11 mouse cellular contexts compared by ENCODE assay signal in the genomic region with DNA sequence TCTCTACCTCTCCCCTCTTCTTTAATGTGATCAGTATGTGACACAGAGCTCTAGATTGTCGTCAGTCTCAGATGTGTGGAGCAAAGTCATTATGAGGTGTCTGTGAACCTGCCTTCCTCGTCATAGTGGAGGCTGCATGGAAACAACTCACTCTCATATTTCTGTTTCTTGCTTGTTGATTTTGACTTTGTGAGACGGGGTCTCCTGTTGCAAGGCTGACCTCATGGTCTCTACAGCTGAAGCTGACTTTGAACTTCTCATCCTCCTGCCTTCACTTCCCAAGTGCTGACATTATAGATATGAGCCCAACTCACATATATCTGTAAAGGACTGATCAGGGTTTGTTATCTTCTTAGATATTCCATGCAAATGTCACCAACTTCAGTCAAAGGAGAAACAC. TPM values are rescaled to one million over a fixed set of nuclear protein-coding genes. Genes with fewer than 3 reads are reported as not detected.
DNase-seq lines count a peak whose midpoint lies in the region; ATAC-seq and TF ChIP-seq lines count a peak whose summit lies in the region.
"Had no signal": no experiment of that assay in that cellular context is flagged by ENCODE, and none has a peak within 500 bp of the region (broad histone marks: within the 10 kb centered on the region; RNA-seq: fewer than 3 reads in every experiment).

No protein-coding gene starts in this region.

- ATAC-seq in G1E (ENCODE audit: extremely low read depth, insufficient number of reproducible peaks, low FRiP score, poor library complexity, severe bottlenecking), result no peak
- ATAC-seq in liver, embryonic 16.5 days (ENCODE audit: low read depth), result no peak
- ATAC-seq in CD4-positive, CD25-positive, alpha-beta regulatory T cell, adult 4 months, result no peak

- H3K36me3 ChIP-seq in heart, adult 2 months (ENCODE audit: control insufficient read depth, insufficient read depth, low read length), result no peaks in the 10 kb centered on the region; the same call in 1 of the 2 replicates
- H3K36me3 ChIP-seq in G1E (replicated peaks), result no peaks in the 10 kb centered on the region
- no peaks in the 10 kb centered on the region for H3K36me3 ChIP-seq in hindbrain, embryonic 10.5 days
- H3K36me3 ChIP-seq in liver, embryonic 16.5 days (ENCODE audit: control insufficient read depth, insufficient read depth), result no peaks in the 10 kb centered on the region

- H3K79me2 ChIP-seq in heart, adult 2 months (replicated peaks; ENCODE audit: control insufficient read depth, insufficient read depth, low read length), result no peaks in the 10 kb centered on the region

- intact Hi-C loops in heart, adult 2 months (cut with DNase I), result loop anchor here (10.0 kb wide), 1 partner anchor 1594 kb away; no protein-coding TSS in a partner anchor

- H3K9me3 ChIP-seq in G1E (replicated peaks), result no peaks in the 10 kb centered on the region
- H3K9me3 ChIP-seq in hindbrain, embryonic 10.5 days, result no peaks in the 10 kb centered on the region
- no peaks in the 10 kb centered on the region for H3K9me3 ChIP-seq in liver, embryonic 16.5 days (replicated peaks; ENCODE audit: control insufficient read depth, low read length)

- DNase-seq in heart, adult 2 months, result no peak
- no peak for DNase-seq in heart, adult 8-10 months (ENCODE audit: low spot score)
- DNase-seq in G1E (ENCODE audit: low spot score), result no peak
- DNase-seq in hindbrain, embryonic 10.5 days (ENCODE audit: low spot score), result no peak
- DNase-seq in spleen, postnatal 10 days (ENCODE audit: low spot score in 2 of 2), result no peak
- DNase-seq in T-cell, adult 2 months (ENCODE audit: low spot score), result no peak

- H3K27me3 ChIP-seq in heart, adult 2 months (ENCODE audit: control insufficient read depth, insufficient read depth, low read length), result no peaks in the 10 kb centered on the region
- H3K27me3 ChIP-seq in G1E (ENCODE audit: insufficient read depth, low read length), result no peaks in the 10 kb centered on the region
- H3K27me3 ChIP-seq in hindbrain, embryonic 10.5 days (ENCODE audit: insufficient read depth, poor library complexity, severe bottlenecking), result no peaks in the 10 kb centered on the region
- no peaks in the 10 kb centered on the region for H3K27me3 ChIP-seq in liver, embryonic 16.5 days (ENCODE audit: control insufficient read depth, insufficient read depth, low read depth, low read length)

- WGBS in heart, adult 2 months, result 76% methylated on average over 3 of the region's 3 CpGs
- 52% methylated on average over 3 of the region's 3 CpGs for WGBS in hindbrain, embryonic 10.5 days
- WGBS in liver, embryonic 16.5 days (ENCODE audit: insufficient replicate concordance), result 31% methylated on average over 3 of the region's 3 CpGs

- H3K4me1 ChIP-seq in heart, adult 2 months (ENCODE audit: control insufficient read depth, insufficient read depth, low read length), result no peaks in the 10 kb centered on the region; the same call in none of the 2 replicates
- H3K4me1 ChIP-seq in G1E (ENCODE audit: insufficient read depth, low read depth, low read length), result peaks cover 41% of the 10 kb centered on the region
- H3K4me1 ChIP-seq in hindbrain, embryonic 10.5 days (replicated peaks), result peaks cover 11% of the 10 kb centered on the region
- peaks cover 20% of the 10 kb centered on the region for H3K4me1 ChIP-seq in liver, embryonic 16.5 days (ENCODE audit: control insufficient read depth, low read depth, low read length)

- H3K27ac ChIP-seq in heart, adult 2 months, result no peak overlapping the region
- no peak overlapping the region for H3K27ac ChIP-seq in hindbrain, embryonic 10.5 days
- H3K27ac ChIP-seq in liver, embryonic 16.5 days (ENCODE audit: low read length), result peak overlapping the region; percentile 86
- H3K27ac ChIP-seq: left cerebral cortex, adult 2 months had no signal

- no peak for TF ChIP-seq EP300 in heart, adult 2 months (IDR thresholded peaks at IDR 0.05; ENCODE audit: insufficient read depth, low read depth, low read length)

- TF ChIP-seq POLR2A in heart, adult 2 months (IDR thresholded peaks at IDR 0.05; ENCODE audit: insufficient read depth, low read depth, low read length), result no peak

- no peak overlapping the region for H3K9ac ChIP-seq in heart, adult 2 months (ENCODE audit: low read depth, low read length)
- H3K9ac ChIP-seq in liver, embryonic 16.5 days (ENCODE audit: low read depth, low read length), result peak overlapping the region; percentile 56

- H3K4me3 ChIP-seq in heart, adult 2 months, result peak overlapping the region; percentile 56
- H3K4me3 ChIP-seq in G1E (ENCODE audit: low read depth, low read length), result peak overlapping the region; percentile 69
- peak overlapping the region; percentile 64 for H3K4me3 ChIP-seq in hindbrain, embryonic 10.5 days
- H3K4me3 ChIP-seq in liver, embryonic 16.5 days (ENCODE audit: low read depth, low read length), result peak overlapping the region; percentile 59

- TF ChIP-seq CTCF in heart, adult 2 months (IDR thresholded peaks at IDR 0.05), result no peak
- no peak for TF ChIP-seq CTCF in G1E (IDR thresholded peaks at IDR 0.05; ENCODE audit: low read depth, low read length)

- H3K4me2 ChIP-seq in liver, embryonic 16.5 days (ENCODE audit: low read depth, low read length), result peak overlapping the region; percentile 84

RNA-seq across cellular contexts. Expression of a gene that starts 16.9 kb away (rescaled TPM):
- not detected for total RNA-seq in heart, adult 2 months (2021)
- polyA plus RNA-seq in heart, adult 2 months (2012; rRNA removed), result 0.20 TPM in 1 of 2 replicates, not detected in the other
- total RNA-seq in heart, adult 8-10 months (2022), result not detected
- total RNA-seq in G1E (2014; fragmentation: Nextera tagmentation) (18.3 and 31.6 TPM in 2 replicates), G1E (2017) (0.82 and 1.5 TPM in 2 replicates)
- 0.75 and 0.80 TPM in 2 replicates for polyA plus RNA-seq in G1E (2012)
- polyA plus RNA-seq in hindbrain, embryonic 10.5 days (2016; fragmentation: Nextera tagmentation; extraction: Ambion mirVana), result 0.04 TPM in 1 of 2 replicates, not detected in the other
- polyA plus RNA-seq in liver, embryonic 16.5 days (2015; fragmentation: Nextera tagmentation; extraction: Ambion mirVana), result 1.9 and 2.0 TPM in 2 replicates
- not detected for polyA plus RNA-seq in CD4-positive, CD25-positive, alpha-beta regulatory T cell, adult 4 months (2017; shearing (Covaris generic))
- total RNA-seq: left cerebral cortex, adult 2 months had no signal
- polyA plus RNA-seq: C2C12 had no signal

RNA-seq across cellular contexts. Expression of a gene that starts 25.1 kb away (rescaled TPM):
- 1 to 10 TPM; 3.9 to 5.1 TPM for total RNA-seq in heart, adult 2 months (2021)
- 2.4 and 3.1 TPM in 2 replicates for polyA plus RNA-seq in heart, adult 2 months (2012; rRNA removed)
- 1 to 10 TPM; 4.1 to 4.8 (median 4.7) TPM for total RNA-seq in heart, adult 8-10 months (2022)
- total RNA-seq in G1E (2014; fragmentation: Nextera tagmentation) (3.7 and 4.0 TPM in 2 replicates), G1E (2017) (9.5 and 11.4 TPM in 2 replicates)
- polyA plus RNA-seq in G1E (2012), result 6.5 and 6.9 TPM in 2 replicates
- 13.4 and 14.5 TPM in 2 replicates for polyA plus RNA-seq in hindbrain, embryonic 10.5 days (2016; fragmentation: Nextera tagmentation; extraction: Ambion mirVana)
- 4.5 TPM in 2 replicates for polyA plus RNA-seq in liver, embryonic 16.5 days (2015; fragmentation: Nextera tagmentation; extraction: Ambion mirVana)
- 10 to 100 TPM; 12.4 to 14.5 TPM for polyA plus RNA-seq in CD4-positive, CD25-positive, alpha-beta regulatory T cell, adult 4 months (2017; shearing (Covaris generic))

RNA-seq across cellular contexts. Expression of a gene that starts 39.9 kb away (rescaled TPM):
- not detected for total RNA-seq in heart, adult 2 months (2021)
- not detected in 2 replicates for polyA plus RNA-seq in heart, adult 2 months (2012; rRNA removed)
- total RNA-seq in heart, adult 8-10 months (2022), result not detected
- total RNA-seq in G1E (2014; fragmentation: Nextera tagmentation) (not detected in 2 replicates), G1E (2017) (0.06 and 0.22 TPM in 2 replicates)
- not detected in 2 replicates for polyA plus RNA-seq in G1E (2012)
- 0.29 and 0.35 TPM in 2 replicates for polyA plus RNA-seq in hindbrain, embryonic 10.5 days (2016; fragmentation: Nextera tagmentation; extraction: Ambion mirVana)
- polyA plus RNA-seq in liver, embryonic 16.5 days (2015; fragmentation: Nextera tagmentation; extraction: Ambion mirVana), result not detected in 2 replicates
- polyA plus RNA-seq in CD4-positive, CD25-positive, alpha-beta regulatory T cell, adult 4 months (2017; shearing (Covaris generic)), result not detected
- total RNA-seq: adrenal gland, postnatal 14 days had no signal
